Comparison of ENCODE assay signal across 14 mouse cellular contexts in the genomic region with DNA sequence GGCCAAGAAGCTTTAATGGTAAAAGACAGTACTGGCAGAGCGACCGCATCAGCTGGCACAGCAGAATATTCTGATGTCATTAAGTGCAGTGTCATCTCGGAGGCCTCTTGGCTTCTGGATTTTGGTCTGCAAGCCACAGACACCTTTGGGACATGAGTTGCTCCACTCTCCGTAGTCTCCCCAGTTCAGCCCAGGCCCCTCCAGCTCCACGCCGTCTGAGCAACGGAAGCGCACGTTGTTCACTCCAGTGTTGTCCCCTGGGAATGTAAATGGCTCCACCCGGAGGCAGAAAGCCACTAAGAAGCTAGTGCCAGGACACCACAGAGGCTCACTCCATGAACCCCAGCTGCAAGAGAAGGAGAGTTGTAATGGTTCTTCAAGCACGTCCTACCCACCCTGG. TPM values are rescaled to one million over a fixed set of nuclear protein-coding genes. Genes with fewer than 3 reads are reported as not detected.
DNase-seq lines count a peak whose midpoint lies in the region; ATAC-seq and TF ChIP-seq lines count a peak whose summit lies in the region.
"Had no signal": no experiment of that assay in that cellular context is flagged by ENCODE, and none has a peak within 500 bp of the region (broad histone marks: within the 10 kb centered on the region; RNA-seq: fewer than 3 reads in every experiment).

No protein-coding gene starts in this region.

- 64% methylated on average over 11 of the region's 11 CpGs for WGBS in intestine, postnatal 0 days
- 57% methylated on average over 11 of the region's 11 CpGs for WGBS in intestine, embryonic 15.5 days
- WGBS in embryonic facial prominence, embryonic 14.5 days = 54% methylated on average over 11 of the region's 11 CpGs
- WGBS in forebrain, embryonic 12.5 days = 58% methylated on average over 11 of the region's 11 CpGs

- dilution Hi-C loops in CH12.LX (cut with MboI; ENCODE audit: extremely low pct_ligation_motif_present, extremely low pct_unique_long_range_greater_than_20kb, low sequenced_read_pairs) = no loop called here

- no peak overlapping the region for H3K4me3 ChIP-seq in intestine, postnatal 0 days (ENCODE audit: low read depth, low read length)
- no peak overlapping the region for H3K4me3 ChIP-seq in intestine, embryonic 15.5 days (replicated peaks)
- H3K4me3 ChIP-seq in CH12.LX (replicated peaks in 1 of 3; ENCODE audit: low read depth in 2 of 3, low read length in 2 of 3, poor library complexity in 1 of 3) = peak overlapping the region; percentile 4 to 22 (median 22)
- no peak overlapping the region for H3K4me3 ChIP-seq in embryonic facial prominence, embryonic 14.5 days (ENCODE audit: low read depth, low read length)
- H3K4me3 ChIP-seq in forebrain, embryonic 12.5 days (replicated peaks) = no peak overlapping the region
- H3K4me3 ChIP-seq: limb, embryonic 13.5 days; midbrain, embryonic 12.5 days had no signal

- no peak; the same call in 1 of the 2 replicates for TF ChIP-seq EP300 in CH12.LX (IDR thresholded peaks at IDR 0.05; ENCODE audit: low read length)

- TF ChIP-seq CTCF in intestine, postnatal 0 days (IDR thresholded peaks at IDR 0.05; ENCODE audit: low read depth) = peak; percentile 51
- peak in 1 of 2 experiments; percentile 39; a peak in 2 of 4 replicates for TF ChIP-seq CTCF in CH12.LX (conservative IDR thresholded peaks at IDR 0.05 in 1 of 2, IDR thresholded peaks at IDR 0.05 in 1 of 2; ENCODE audit: low read depth in 2 of 2, low read length in 2 of 2)

- no peaks in the 10 kb centered on the region for H3K4me1 ChIP-seq in intestine, postnatal 0 days (replicated peaks; ENCODE audit: control insufficient read depth, insufficient read depth, low read length)
- H3K4me1 ChIP-seq in intestine, embryonic 15.5 days (replicated peaks) = peaks cover 5% of the 10 kb centered on the region; the same call in 1 of the 2 replicates
- peaks cover 20 to 62% of the 10 kb centered on the region in 2 experiments for H3K4me1 ChIP-seq in CH12.LX (ENCODE audit: control insufficient read depth in 1 of 2, insufficient read depth in 2 of 2)
- H3K4me1 ChIP-seq in embryonic facial prominence, embryonic 14.5 days (ENCODE audit: control insufficient read depth, insufficient read depth, low read length) = no peaks in the 10 kb centered on the region
- H3K4me1 ChIP-seq in forebrain, embryonic 12.5 days = peaks cover 5% of the 10 kb centered on the region; the same call in 1 of the 2 replicates

- TF ChIP-seq RAD21 in CH12.LX (IDR thresholded peaks at IDR 0.05; ENCODE audit: low read depth, low read length) = no peak; the same call in none of the 2 replicates

- no peak overlapping the region for H3K4me2 ChIP-seq in intestine, postnatal 0 days (replicated peaks; ENCODE audit: low read depth)
- no peak overlapping the region for H3K4me2 ChIP-seq in intestine, embryonic 15.5 days (replicated peaks)
- peak overlapping the region; percentile 70 for H3K4me2 ChIP-seq in CH12.LX (ENCODE audit: insufficient read depth, low read depth, poor library complexity, severe bottlenecking)
- H3K4me2 ChIP-seq in embryonic facial prominence, embryonic 14.5 days (ENCODE audit: low read depth, low read length) = no peak overlapping the region
- H3K4me2 ChIP-seq in forebrain, embryonic 12.5 days = no peak overlapping the region
- H3K4me2 ChIP-seq: limb, embryonic 13.5 days; midbrain, embryonic 12.5 days had no signal

- peaks cover 3% of the 10 kb centered on the region; the same call in 1 of the 2 replicates for H3K36me3 ChIP-seq in intestine, postnatal 0 days (ENCODE audit: control insufficient read depth, insufficient read depth)
- H3K36me3 ChIP-seq in intestine, embryonic 15.5 days = no peaks in the 10 kb centered on the region
- no peaks in the 10 kb centered on the region for H3K36me3 ChIP-seq in CH12.LX (replicated peaks in 1 of 2; ENCODE audit: control insufficient read depth in 1 of 2, insufficient read depth in 1 of 2, low read length in 1 of 2)
- H3K36me3 ChIP-seq in embryonic facial prominence, embryonic 14.5 days (ENCODE audit: control insufficient read depth, insufficient read depth, low read length) = no peaks in the 10 kb centered on the region
- H3K36me3 ChIP-seq in forebrain, embryonic 12.5 days (replicated peaks) = no peaks in the 10 kb centered on the region
- H3K36me3 ChIP-seq: limb, embryonic 13.5 days; midbrain, embryonic 12.5 days had no signal

- H3K9ac ChIP-seq in intestine, postnatal 0 days (ENCODE audit: low read depth, low read length) = no peak overlapping the region
- no peak overlapping the region for H3K9ac ChIP-seq in intestine, embryonic 15.5 days
- H3K9ac ChIP-seq in CH12.LX (ENCODE audit: insufficient read depth, low read depth) = peak overlapping the region; percentile 56
- no peak overlapping the region for H3K9ac ChIP-seq in embryonic facial prominence, embryonic 14.5 days (ENCODE audit: low read depth, low read length)
- no peak overlapping the region for H3K9ac ChIP-seq in forebrain, embryonic 12.5 days
- H3K9ac ChIP-seq: midbrain, embryonic 12.5 days had no signal

- H3K9me3 ChIP-seq in intestine, postnatal 0 days (ENCODE audit: control insufficient read depth) = no peaks in the 10 kb centered on the region
- H3K9me3 ChIP-seq in intestine, embryonic 15.5 days = no peaks in the 10 kb centered on the region
- no peaks in the 10 kb centered on the region for H3K9me3 ChIP-seq in CH12.LX (replicated peaks; ENCODE audit: low read length)
- H3K9me3 ChIP-seq in embryonic facial prominence, embryonic 14.5 days (ENCODE audit: control insufficient read depth, low read length) = no peaks in the 10 kb centered on the region
- H3K9me3 ChIP-seq in forebrain, embryonic 12.5 days = no peaks in the 10 kb centered on the region
- H3K9me3 ChIP-seq: limb, embryonic 13.5 days; midbrain, embryonic 12.5 days had no signal

- no peaks in the 10 kb centered on the region for H3K27me3 ChIP-seq in intestine, postnatal 0 days (replicated peaks; ENCODE audit: control insufficient read depth, insufficient read depth, low read length)
- H3K27me3 ChIP-seq in intestine, embryonic 15.5 days (replicated peaks) = no peaks in the 10 kb centered on the region
- no peaks in the 10 kb centered on the region for H3K27me3 ChIP-seq in CH12.LX (replicated peaks)
- H3K27me3 ChIP-seq in embryonic facial prominence, embryonic 14.5 days (replicated peaks; ENCODE audit: control insufficient read depth, insufficient read depth, low read length) = no peaks in the 10 kb centered on the region
- H3K27me3 ChIP-seq in forebrain, embryonic 12.5 days = peaks cover 24% of the 10 kb centered on the region
- H3K27me3 ChIP-seq: limb, embryonic 13.5 days had no signal

- in situ Hi-C loops in CH12.LX (cut with MboI; ENCODE audit: low pct_ligation_motif_present, low pct_unique_long_range_greater_than_20kb, low sequenced_read_pairs) = no loop called here

- peak; percentile 85 for DNase-seq in CH12.LX (ENCODE audit: extremely low read depth)
- peak; percentile 16 for DNase-seq in embryonic facial prominence, embryonic 14.5 days (ENCODE audit: low spot score)
- DNase-seq in heart, postnatal 36 days = peak; percentile 39 to 46
- no peak for DNase-seq in urinary bladder, postnatal 10 days (ENCODE audit: low spot score)
- DNase-seq: cerebellum, postnatal 36 days had no signal

- intact Hi-C loops in heart, postnatal 36 days (cut with DNase I) = no loop called here

- peak; percentile 46; the same call in 1 of the 2 replicates for TF ChIP-seq POLR2A in CH12.LX (IDR thresholded peaks at IDR 0.05; ENCODE audit: low read depth, low read length)

- no peak for ATAC-seq in intestine, postnatal 0 days
- no peak for ATAC-seq in intestine, embryonic 15.5 days
- ATAC-seq in embryonic facial prominence, embryonic 14.5 days (ENCODE audit: low read depth) = no peak
- ATAC-seq in forebrain, embryonic 12.5 days (ENCODE audit: low FRiP score) = no peak
- ATAC-seq: lung, postnatal 0 days had no signal

- no peaks in the 10 kb centered on the region for H3K79me2 ChIP-seq in CH12.LX (replicated peaks; ENCODE audit: control insufficient read depth, extremely low read depth, insufficient read depth, poor library complexity, severe bottlenecking)

- no peak overlapping the region for H3K27ac ChIP-seq in intestine, postnatal 0 days (ENCODE audit: low read depth, low read length)
- no peak overlapping the region for H3K27ac ChIP-seq in intestine, embryonic 15.5 days
- H3K27ac ChIP-seq in CH12.LX (ENCODE audit: insufficient read depth, low read depth) = peak overlapping the region; percentile 79
- H3K27ac ChIP-seq in embryonic facial prominence, embryonic 14.5 days (replicated peaks; ENCODE audit: low read depth, low read length) = no peak overlapping the region
- no peak overlapping the region for H3K27ac ChIP-seq in forebrain, embryonic 12.5 days
- H3K27ac ChIP-seq: limb, embryonic 13.5 days; midbrain, embryonic 12.5 days had no signal

RNA-seq across cellular contexts. Expression of gene Vmo1, which starts 0.9 kb away (rescaled TPM):
- 0.25 and 0.31 TPM in 2 replicates for polyA plus RNA-seq in intestine, postnatal 0 days (2015; fragmentation: Nextera tagmentation; extraction: Ambion mirVana)
- polyA plus RNA-seq in intestine, embryonic 15.5 days (2015; fragmentation: Nextera tagmentation; extraction: Ambion mirVana) = 0.60 and 0.80 TPM in 2 replicates
- total RNA-seq in CH12.LX (2012; rRNA removed) (0.21 TPM in 1 of 2 replicates, not detected in the other), CH12.LX (2014; rRNA removed) (0.70 TPM in 1 of 2 replicates, not detected in the other)
- polyA plus RNA-seq in CH12.LX (2012; ENCODE audit: insufficient read length, low read depth) = 0.36 and 0.63 TPM in 2 replicates
- 0.54 and 0.98 TPM in 2 replicates for polyA plus RNA-seq in embryonic facial prominence, embryonic 14.5 days (2014; fragmentation: Nextera tagmentation; extraction: Ambion mirVana)
- total RNA-seq in heart, postnatal 36 days (2021) = not detected
- not detected in 2 replicates for polyA plus RNA-seq in forebrain, embryonic 12.5 days (2016; fragmentation: Nextera tagmentation; extraction: Ambion mirVana)
- polyA plus RNA-seq: midbrain, embryonic 12.5 days had no signal

RNA-seq across cellular contexts. Expression of gene Gltpd2, which starts 5.5 kb away (rescaled TPM):
- 0.30 and 0.82 TPM in 2 replicates for polyA plus RNA-seq in intestine, postnatal 0 days (2015; fragmentation: Nextera tagmentation; extraction: Ambion mirVana)
- 1.5 and 2.2 TPM in 2 replicates for polyA plus RNA-seq in intestine, embryonic 15.5 days (2015; fragmentation: Nextera tagmentation; extraction: Ambion mirVana)
- total RNA-seq in CH12.LX (2012; rRNA removed) (not detected in 2 replicates), CH12.LX (2014; rRNA removed) (not detected in 2 replicates)
- polyA plus RNA-seq in CH12.LX (2012; ENCODE audit: insufficient read length, low read depth) = 0.19 TPM in 1 of 2 replicates, not detected in the other
- polyA plus RNA-seq in embryonic facial prominence, embryonic 14.5 days (2014; fragmentation: Nextera tagmentation; extraction: Ambion mirVana) = 0.53 and 0.84 TPM in 2 replicates
- not detected for total RNA-seq in heart, postnatal 36 days (2021)
- not detected in 2 replicates for polyA plus RNA-seq in forebrain, embryonic 12.5 days (2016; fragmentation: Nextera tagmentation; extraction: Ambion mirVana)
- polyA plus RNA-seq: midbrain, embryonic 12.5 days had no signal

RNA-seq across cellular contexts. Expression of gene Tm4sf5, which starts 8.5 kb away (rescaled TPM):
- 398 and 402 TPM in 2 replicates for polyA plus RNA-seq in intestine, postnatal 0 days (2015; fragmentation: Nextera tagmentation; extraction: Ambion mirVana)
- polyA plus RNA-seq in intestine, embryonic 15.5 days (2015; fragmentation: Nextera tagmentation; extraction: Ambion mirVana) = 179 and 192 TPM in 2 replicates
- 3.6 and 5.5 TPM in 2 replicates for total RNA-seq in CH12.LX (2012; rRNA removed)
- 8.8 and 11.7 TPM in 2 replicates for total RNA-seq in CH12.LX (2014; rRNA removed)
- polyA plus RNA-seq in CH12.LX (2012; ENCODE audit: insufficient read length, low read depth) = 24.5 and 32.5 TPM in 2 replicates
- 0.52 TPM in 1 of 2 replicates, not detected in the other for polyA plus RNA-seq in embryonic facial prominence, embryonic 14.5 days (2014; fragmentation: Nextera tagmentation; extraction: Ambion mirVana)
- total RNA-seq in heart, postnatal 36 days (2021) = 1 to 10 TPM in 1 of 2 experiments, under 1 TPM in 1; 0.70 to 1.3 TPM
- polyA plus RNA-seq in forebrain, embryonic 12.5 days (2016; fragmentation: Nextera tagmentation; extraction: Ambion mirVana) = 0.35 and 0.49 TPM in 2 replicates
- total RNA-seq: gastrocnemius, postnatal 4 days had no signal

RNA-seq across cellular contexts. Expression of gene Psmb6, which starts 11.6 kb away (rescaled TPM):
- 462 and 489 TPM in 2 replicates for polyA plus RNA-seq in intestine, postnatal 0 days (2015; fragmentation: Nextera tagmentation; extraction: Ambion mirVana)
- 646 and 704 TPM in 2 replicates for polyA plus RNA-seq in intestine, embryonic 15.5 days (2015; fragmentation: Nextera tagmentation; extraction: Ambion mirVana)
- total RNA-seq in CH12.LX (2012; rRNA removed) (921 and 922 TPM in 2 replicates), CH12.LX (2014; rRNA removed) (749 and 831 TPM in 2 replicates)
- polyA plus RNA-seq in CH12.LX (2012; ENCODE audit: insufficient read length, low read depth) = 779 and 831 TPM in 2 replicates
- polyA plus RNA-seq in embryonic facial prominence, embryonic 14.5 days (2014; fragmentation: Nextera tagmentation; extraction: Ambion mirVana) = 706 and 727 TPM in 2 replicates
- 100 to 1,000 TPM; 230 to 233 TPM for total RNA-seq in heart, postnatal 36 days (2021)
- 758 and 788 TPM in 2 replicates for polyA plus RNA-seq in forebrain, embryonic 12.5 days (2016; fragmentation: Nextera tagmentation; extraction: Ambion mirVana)

RNA-seq across cellular contexts. Expression of gene Gm40193, which starts 19.2 kb away (rescaled TPM):
- not detected in 2 replicates for polyA plus RNA-seq in intestine, postnatal 0 days (2015; fragmentation: Nextera tagmentation; extraction: Ambion mirVana)
- not detected in 2 replicates for polyA plus RNA-seq in intestine, embryonic 15.5 days (2015; fragmentation: Nextera tagmentation; extraction: Ambion mirVana)
- total RNA-seq in CH12.LX (2012; rRNA removed) (not detected in 2 replicates), CH12.LX (2014; rRNA removed) (not detected in 2 replicates)
- polyA plus RNA-seq in CH12.LX (2012; ENCODE audit: insufficient read length, low read depth) = not detected in 2 replicates
- polyA plus RNA-seq in embryonic facial prominence, embryonic 14.5 days (2014; fragmentation: Nextera tagmentation; extraction: Ambion mirVana) = 1.1 and 2.7 TPM in 2 replicates
- total RNA-seq in heart, postnatal 36 days (2021) = not detected
- polyA plus RNA-seq in forebrain, embryonic 12.5 days (2016; fragmentation: Nextera tagmentation; extraction: Ambion mirVana) = not detected in 2 replicates
- total RNA-seq: gastrocnemius, postnatal 4 days had no signal
- polyA plus RNA-seq: limb, embryonic 13.5 days; lung, postnatal 0 days; midbrain, embryonic 12.5 days; stomach, embryonic 14.5 days; urinary bladder, adult 2 months had no signal

Comparison
In these comparisons a context has a peak if more than half of its experiments do, and no peak if none do; other contexts are left out.
1. H3K4me3 ChIP-seq: peak in CH12.LX (3 of 3); none in intestine, postnatal 0 days (single experiment), intestine, embryonic 15.5 days (single experiment), embryonic facial prominence, embryonic 14.5 days (single experiment) and forebrain, embryonic 12.5 days (single experiment).
2. RNA of gene Tm4sf5, which starts 8.5 kb away (polyA plus RNA-seq): 398 to 402 TPM in intestine, postnatal 0 days, 179 to 192 TPM in intestine, embryonic 15.5 days and 24.5 to 32.5 TPM in CH12.LX; 0.35 to 0.49 TPM in forebrain, embryonic 12.5 days and 0.52 TPM in embryonic facial prominence, embryonic 14.5 days; every median in the first group is over 10 times any median in the second.